Mouse (Mus musculus) bone marrow macrophage, adult 2 months (primary cell): Measurements from ENCODE around the gene Ninj1.

Source experiments
- CTCF ChIP-seq: IDR thresholded peaks from 2 replicates; pipeline ENCODE4 v1.5.1; 2012; ENCODE audit warnings: low read depth, mild to moderate bottlenecking, low read length, moderate library complexity
- POLR2A ChIP-seq: IDR thresholded peaks from 2 replicates; pipeline ENCODE4 v1.6.1; 2012; ENCODE audit warnings: mild to moderate bottlenecking, low read depth, low read length, borderline replicate concordance

DNA sequence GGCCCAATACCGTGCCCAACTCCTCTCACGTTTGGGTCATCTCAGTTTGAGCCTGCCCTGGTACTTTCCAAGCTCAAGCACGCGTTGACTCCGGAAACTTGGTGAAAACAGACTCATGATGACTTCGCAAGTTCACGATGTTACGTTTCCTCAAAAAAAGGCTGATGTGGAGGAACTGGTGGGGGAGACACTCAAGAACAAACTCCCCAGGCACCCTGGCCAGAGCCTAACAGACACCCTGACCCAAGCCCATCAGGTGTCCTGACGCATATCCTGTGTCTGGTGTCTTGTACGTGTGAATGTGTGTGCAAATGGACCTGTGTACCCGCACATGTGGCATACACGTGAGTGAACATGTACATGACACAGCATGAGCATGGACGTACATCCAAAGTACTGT lies 13.4 kb downstream of the Ninj1 start:
- TF ChIP-seq CTCF, result no peak
- no peak for TF ChIP-seq POLR2A
